Comparison of ENCODE assay signal across 12 mouse cellular contexts in genomic region chr15:102119831-102120170, GRCm38 (mm10). TPM values are rescaled to one million over a fixed set of nuclear protein-coding genes. Genes with fewer than 3 reads are reported as not detected.
A peak's percentile ranks its signal among the peaks of the same experiment; 100 is the strongest.
DNase-seq lines count a peak whose midpoint lies in the region; TF ChIP-seq lines count a peak whose summit lies in the region.
"Had no signal": no experiment of that assay in that cellular context is flagged by ENCODE, and none has a peak within 500 bp of the region (broad histone marks: within the 10 kb centered on the region; RNA-seq: fewer than 3 reads in every experiment).

No protein-coding gene starts in this region.

- no peak overlapping the region for H3K9ac ChIP-seq in heart, adult 2 months (ENCODE audit: low read depth, low read length)
- H3K9ac ChIP-seq: embryonic facial prominence, embryonic 12.5 days had no signal

- 0 out of 2 replicates have a peak, but pooled peaks have one; percentile 15 for TF ChIP-seq EP300 in heart, adult 2 months (IDR thresholded peaks at IDR 0.05; ENCODE audit: insufficient read depth, low read depth, low read length)

- H3K27ac ChIP-seq in heart, adult 2 months: peak overlapping the region; percentile 15
- no peak overlapping the region; the same call in 1 of the 2 replicates for H3K27ac ChIP-seq in testis, adult 2 months (ENCODE audit: control insufficient read depth, insufficient read depth, low read depth, low read length)
- H3K27ac ChIP-seq: embryonic facial prominence, embryonic 12.5 days had no signal

- no peak overlapping the region for H3K4me3 ChIP-seq in heart, adult 2 months
- peak overlapping the region; percentile 68; the same call in 1 of the 2 replicates for H3K4me3 ChIP-seq in testis, adult 2 months (ENCODE audit: control insufficient read depth, low read depth, low read length)
- H3K4me3 ChIP-seq: embryonic facial prominence, embryonic 12.5 days had no signal

- H3K36me3 ChIP-seq in heart, adult 2 months (ENCODE audit: control insufficient read depth, insufficient read depth, low read length): peaks cover 9% of the 10 kb centered on the region
- no peaks in the 10 kb centered on the region for H3K36me3 ChIP-seq in testis, adult 2 months (ENCODE audit: control insufficient read depth, insufficient read depth, low read length)

- TF ChIP-seq POLR2A in heart, adult 2 months (IDR thresholded peaks at IDR 0.05; ENCODE audit: insufficient read depth, low read depth, low read length): no peak
- no peak for TF ChIP-seq POLR2A in testis, adult 2 months (IDR thresholded peaks at IDR 0.05; ENCODE audit: control insufficient read depth, low read depth, low read length)

- H3K27me3 ChIP-seq in heart, adult 2 months (ENCODE audit: control insufficient read depth, insufficient read depth, low read length): no peaks in the 10 kb centered on the region
- H3K27me3 ChIP-seq in testis, adult 2 months (ENCODE audit: control insufficient read depth, insufficient read depth, low read length): no peaks in the 10 kb centered on the region
- H3K27me3 ChIP-seq: embryonic facial prominence, embryonic 12.5 days had no signal

- no peaks in the 10 kb centered on the region for H3K79me2 ChIP-seq in heart, adult 2 months (replicated peaks; ENCODE audit: control insufficient read depth, insufficient read depth, low read length)

- WGBS in heart, adult 2 months: 36% methylated on average over 2 of the region's 2 CpGs

- TF ChIP-seq CTCF in heart, adult 2 months (IDR thresholded peaks at IDR 0.05): no peak
- TF ChIP-seq CTCF in testis, adult 2 months (IDR thresholded peaks at IDR 0.05; ENCODE audit: control insufficient read depth, insufficient read depth, insufficient replicate concordance, low read depth, low read length): no peak

- H3K4me1 ChIP-seq in heart, adult 2 months (ENCODE audit: control insufficient read depth, insufficient read depth, low read length): peaks cover 28% of the 10 kb centered on the region
- peaks cover 3% of the 10 kb centered on the region for H3K4me1 ChIP-seq in testis, adult 2 months (ENCODE audit: control insufficient read depth, insufficient read depth, low read length)
- H3K4me1 ChIP-seq: embryonic facial prominence, embryonic 12.5 days had no signal

- peak; percentile 27 to 40 for DNase-seq in heart, adult 2 months
- no peak for DNase-seq in heart, adult 8-10 months (ENCODE audit: low spot score)
- no peak for DNase-seq in testis, postnatal 14 days (ENCODE audit: low spot score)
- peak; percentile 95 for DNase-seq in cerebellum, adult 9-10 months
- no peak for DNase-seq in thymus, postnatal 36 days
- DNase-seq in lung, postnatal 4 days: no peak
- DNase-seq: kidney, adult 18-20 months; kidney, postnatal 10 days; right cerebral cortex, adult 18-20 months had no signal

- intact Hi-C loops in heart, adult 2 months (cut with DNase I): loop anchor here (10.0 kb wide), 1 partner anchor 105 kb away; no protein-coding TSS in a partner anchor

RNA-seq across cellular contexts. Expression of gene Spryd3, which starts 16.2 kb away (rescaled TPM):
- 10 to 100 TPM; 13.4 to 14.2 TPM for total RNA-seq in heart, adult 2 months (2021)
- polyA plus RNA-seq in heart, adult 2 months (2012; rRNA removed): 23.1 and 24.2 TPM in 2 replicates
- 10 to 100 TPM; 13.2 to 16.8 (median 15.6) TPM for total RNA-seq in heart, adult 8-10 months (2022)
- polyA plus RNA-seq in testis, adult 2 months (2012; rRNA removed): 42.1 and 46.6 TPM in 2 replicates

RNA-seq across cellular contexts. Expression of gene Tns2, which starts 19.6 kb away (rescaled TPM):
- 100 to 1,000 TPM; 114 to 130 TPM for total RNA-seq in heart, adult 2 months (2021)
- 157 and 184 TPM in 2 replicates for polyA plus RNA-seq in heart, adult 2 months (2012; rRNA removed)
- 100 to 1,000 TPM; 123 to 146 (median 133) TPM for total RNA-seq in heart, adult 8-10 months (2022)
- 6.5 and 6.9 TPM in 2 replicates for polyA plus RNA-seq in testis, adult 2 months (2012; rRNA removed)

RNA-seq across cellular contexts. Expression of gene Igfbp6, which starts 24.4 kb away (rescaled TPM):
- 10 to 100 TPM; 28.9 to 31.7 TPM for total RNA-seq in heart, adult 2 months (2021)
- polyA plus RNA-seq in heart, adult 2 months (2012; rRNA removed): 47.6 and 56.1 TPM in 2 replicates
- 10 to 100 TPM; 20.6 to 52.4 (median 26.0) TPM for total RNA-seq in heart, adult 8-10 months (2022)
- 25.5 and 27.3 TPM in 2 replicates for polyA plus RNA-seq in testis, adult 2 months (2012; rRNA removed)

RNA-seq across cellular contexts. Expression of gene Soat2, which starts 30.5 kb away (rescaled TPM):
- total RNA-seq in heart, adult 2 months (2021): under 1 TPM in 1 of 2 experiments, not detected in 1; 0.09 TPM
- 0.12 and 0.16 TPM in 2 replicates for polyA plus RNA-seq in heart, adult 2 months (2012; rRNA removed)
- under 1 TPM in 3 of 4 experiments, not detected in 1; 0.11 to 0.13 (median 0.12) TPM for total RNA-seq in heart, adult 8-10 months (2022)
- polyA plus RNA-seq in testis, adult 2 months (2012; rRNA removed): 0.12 and 0.14 TPM in 2 replicates
- total RNA-seq: midbrain, postnatal 0 days had no signal

RNA-seq across cellular contexts. Expression of gene Eif4b, which starts 46.2 kb away (rescaled TPM):
- 100 to 1,000 TPM; 138 to 177 TPM for total RNA-seq in heart, adult 2 months (2021)
- 50.7 and 87.9 TPM in 2 replicates for polyA plus RNA-seq in heart, adult 2 months (2012; rRNA removed)
- 100 to 1,000 TPM; 161 to 190 (median 169) TPM for total RNA-seq in heart, adult 8-10 months (2022)
- polyA plus RNA-seq in testis, adult 2 months (2012; rRNA removed): 75.6 and 75.9 TPM in 2 replicates

Comparison
In these comparisons a context has a peak if more than half of its experiments do, and no peak if none do; other contexts are left out.
1. DNase-seq: peak in heart, adult 2 months (2 of 2) and cerebellum, adult 9-10 months (single experiment); none in heart, adult 8-10 months (single experiment), testis, postnatal 14 days (single experiment), thymus, postnatal 36 days (0 of 2) and lung, postnatal 4 days (0 of 2).